Comparison of ENCODE assay signal across 1 mouse cellular context in the genomic region with DNA sequence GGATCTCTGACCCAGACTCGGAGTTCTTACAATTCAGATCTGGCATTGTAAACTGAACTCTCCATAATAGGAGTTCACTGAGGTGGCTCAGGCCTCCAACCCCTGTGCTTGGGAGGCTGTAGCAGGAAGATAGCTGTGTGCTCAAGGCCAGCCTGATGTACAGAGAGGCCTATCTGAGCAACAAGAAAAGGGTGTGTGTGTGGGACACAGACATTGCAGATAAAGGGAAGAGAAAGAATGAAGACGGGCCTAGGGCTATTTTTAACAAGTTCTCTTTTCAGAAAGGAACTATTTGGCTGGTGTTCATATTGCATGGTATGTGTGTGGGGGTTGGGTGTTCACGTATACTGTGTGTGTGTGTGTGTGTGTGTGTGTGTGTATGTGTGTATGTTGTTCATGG.
TF ChIP-seq lines count a peak whose summit lies in the region.

No protein-coding gene starts in this region.

TF ChIP-seq in MEL, 35 proteins besides CTCF, POLR2A, EP300 and RAD21:
- TF ChIP-seq JUND (IDR thresholded peaks at IDR 0.05; ENCODE audit: low read depth, low read length) (no peak), MAFK (IDR thresholded peaks at IDR 0.05; ENCODE audit: borderline replicate concordance, low read depth, low read length) (no peak), NELFE (IDR thresholded peaks at IDR 0.05; ENCODE audit: low read depth, low read length) (no peak), GATA1 (IDR thresholded peaks at IDR 0.05; ENCODE audit: low read depth, low read length) (peak; percentile 93), MYB (IDR thresholded peaks at IDR 0.05; ENCODE audit: low read depth, low read length) (no peak), ETS1 (IDR thresholded peaks at IDR 0.05; ENCODE audit: low read depth, low read length) (peak; percentile 95), MYC (IDR thresholded peaks at IDR 0.05; ENCODE audit: low read depth, low read length) (peak; percentile 74), MAX (IDR thresholded peaks at IDR 0.05; ENCODE audit: low read length) (no peak), TBP (IDR thresholded peaks at IDR 0.05; ENCODE audit: low read depth, low read length) (peak; percentile 71; the same call in 1 of the 2 replicates), USF1 (IDR thresholded peaks at IDR 0.05; ENCODE audit: low read depth, low read length) (no peak), SMC3 (IDR thresholded peaks at IDR 0.05; ENCODE audit: low read depth, low read length) (peak; percentile 24), MXI1 (IDR thresholded peaks at IDR 0.05; ENCODE audit: low read depth, low read length) (peak; percentile 70), SIN3A (IDR thresholded peaks at IDR 0.05; ENCODE audit: low read length) (peak; percentile 85), ZNF384 (IDR thresholded peaks at IDR 0.05; ENCODE audit: low read depth, low read length) (no peak), ZC3H11A (IDR thresholded peaks at IDR 0.05; ENCODE audit: low read depth, low read length) (no peak), TAL1 (IDR thresholded peaks at IDR 0.05; ENCODE audit: low read length) (peak; percentile 90), MEF2A (IDR thresholded peaks at IDR 0.05; ENCODE audit: extremely low read depth, insufficient replicate concordance, low read depth, low read length, poor library complexity, severe bottlenecking) (peak; percentile 96), BHLHE40 (IDR thresholded peaks at IDR 0.05; ENCODE audit: borderline replicate concordance, low read depth, low read length) (peak; percentile 69; the same call in 1 of the 2 replicates), POLR2AphosphoS2 (IDR thresholded peaks at IDR 0.05; ENCODE audit: low read length) (peak; percentile 67; the same call in 1 of the 2 replicates), TCF12 (IDR thresholded peaks at IDR 0.05; ENCODE audit: low read depth, low read length) (peak; percentile 89), RCOR1 (IDR thresholded peaks at IDR 0.05; ENCODE audit: low read depth, low read length) (peak; percentile 54; the same call in 1 of the 2 replicates), UBTF (IDR thresholded peaks at IDR 0.05; ENCODE audit: borderline replicate concordance, insufficient read depth, low read depth, low read length) (no peak), ELF1 (IDR thresholded peaks at IDR 0.05; ENCODE audit: low read depth, low read length) (0 out of 2 replicates have a peak, but pooled peaks have one; percentile 36), E2F4 (IDR thresholded peaks at IDR 0.05; ENCODE audit: borderline replicate concordance, low read depth, low read length) (no peak), MAZ (IDR thresholded peaks at IDR 0.05; ENCODE audit: low read depth, low read length) (peak; percentile 68; the same call in 1 of the 2 replicates), NRF1 (IDR thresholded peaks at IDR 0.05; ENCODE audit: insufficient read depth, low read depth, low read length, poor library complexity, severe bottlenecking) (no peak), POLR2AphosphoS5 (IDR thresholded peaks at IDR 0.05; ENCODE audit: borderline replicate concordance, low read depth, low read length) (no peak), HCFC1 (IDR thresholded peaks at IDR 0.05; ENCODE audit: low read depth, low read length) (no peak), CHD2 (IDR thresholded peaks at IDR 0.05; ENCODE audit: low read length) (peak; percentile 47; the same call in 1 of the 2 replicates), ZKSCAN1 (IDR thresholded peaks at IDR 0.05; ENCODE audit: low read depth, low read length) (no peak), KAT2A (conservative IDR thresholded peaks at IDR 0.05; ENCODE audit: low read depth, low read length) (no peak; the same call in 1 of the 2 replicates), ZMIZ1 (IDR thresholded peaks at IDR 0.05; ENCODE audit: low read depth, low read length) (peak; percentile 61; the same call in 1 of the 2 replicates), CHD1 (IDR thresholded peaks at IDR 0.05; ENCODE audit: low read depth, low read length) (no peak), GABPA (IDR thresholded peaks at IDR 0.05; ENCODE audit: low read depth, low read length) (no peak), USF2 (IDR thresholded peaks at IDR 0.05; ENCODE audit: borderline replicate concordance in 1 of 2, insufficient read depth in 1 of 2, low read depth in 1 of 2, low read length in 2 of 2) (no peak)
TF ChIP-seq in MEL: peak in this region for 17.
